Mouse (Mus musculus) kidney, adult 2 months (tissue): ENCODE measurements around the gene Gys1.

Experiments
- CTCF ChIP-seq: fragments of 200-500 bp; conservative IDR thresholded peaks from 2 replicates; pipeline ENCODE4 v1.5.1; 2011; ENCODE audit warnings: low read depth, mild to moderate bottlenecking, control low read depth, low read length, moderate library complexity, mixed read lengths; ENCODE audit not compliant: insufficient read depth, insufficient read length
- POLR2A ChIP-seq: fragments of 200-500 bp; IDR thresholded peaks from one replicate; pipeline ENCODE4 v1.6.1; 2011; ENCODE audit warnings: low read depth, low read length, control low read depth

- TF ChIP-seq POLR2A (no peak), CTCF (peak; percentile 31; the same call in 1 of the 2 replicates)
Observed at GRCm38 (mm10) chr7:45470869-45471268, 36.2 kb downstream of the Gys1 start.
